Mouse (Mus musculus): Measurements from ENCODE around the gene 4930407I10Rik.

- peak; percentile 83 for TF ChIP-seq CTCF (conservative IDR thresholded peaks at IDR 0.05; ENCODE audit: insufficient read depth, insufficient read length, low read depth, low read length)
- TF ChIP-seq POLR2A (IDR thresholded peaks at IDR 0.05; ENCODE audit: low read depth, low read length) = no peak
These were observed 18.3 kb upstream of the 4930407I10Rik start for GRCm38 (mm10) chr15:82040650-82041049.
